Mouse (Mus musculus): ENCODE data around the gene Zfp708. TPM values are rescaled to one million over a fixed set of nuclear protein-coding genes. Genes with fewer than 3 reads are reported as not detected.

Zfp708 gene
- polyA plus RNA-seq, 1 experiment from 2014 or later: 0.88 TPM

GRCm38 (mm10) chr13:67090154-67090553 lies 7.6 kb downstream of the Zfp708 start:
- no peaks in the 10 kb centered on the region for H3K36me3 ChIP-seq (replicated peaks)
- ATAC-seq (ENCODE audit: insufficient read depth): no peak
- no peak overlapping the region for H3K9ac ChIP-seq
- H3K4me1 ChIP-seq (replicated peaks): no peaks in the 10 kb centered on the region
- H3K27ac ChIP-seq (replicated peaks): no peak overlapping the region
- 28% methylated on average over 1 of the region's 1 CpGs for whole genome bisulfite sequencing (ENCODE audit: insufficient replicate concordance)
- no peaks in the 10 kb centered on the region for H3K27me3 ChIP-seq
- H3K4me2 ChIP-seq: no peak overlapping the region
- no peaks in the 10 kb centered on the region for H3K9me3 ChIP-seq (replicated peaks)
- no peak overlapping the region for H3K4me3 ChIP-seq (replicated peaks)

DNA sequence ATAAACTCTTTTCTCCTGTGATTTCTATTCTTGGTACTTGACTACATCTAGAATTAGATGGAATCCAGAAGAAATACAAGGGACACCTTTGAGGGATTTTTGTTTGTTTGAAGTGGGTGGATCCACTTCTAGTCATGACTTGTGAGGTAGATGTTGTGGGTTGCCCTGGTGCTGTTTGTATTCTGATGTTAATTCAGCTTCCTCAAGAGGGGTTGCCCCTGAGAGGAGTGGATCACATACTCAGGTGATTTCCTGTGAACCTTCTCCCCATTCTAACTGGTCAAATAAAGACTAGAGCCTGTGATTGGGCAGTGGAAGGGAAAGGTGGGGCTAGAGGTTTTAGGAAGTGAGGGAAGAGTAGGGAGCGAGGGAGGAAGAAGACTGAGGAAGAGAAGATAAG lies 15.8 kb downstream of the Zfp708 start:
- peak overlapping the region; percentile 80 for H3K4me2 ChIP-seq
- no peak for ATAC-seq (ENCODE audit: insufficient read depth)
- no peaks in the 10 kb centered on the region for H3K36me3 ChIP-seq (replicated peaks)
- H3K9me3 ChIP-seq (replicated peaks): no peaks in the 10 kb centered on the region
- H3K4me1 ChIP-seq (replicated peaks): peaks cover 17% of the 10 kb centered on the region
- WGBS (ENCODE audit: insufficient replicate concordance): 37% methylated on average over 1 of the region's 1 CpGs
- no peaks in the 10 kb centered on the region for H3K27me3 ChIP-seq
- peak overlapping the region; percentile 82 for H3K27ac ChIP-seq (replicated peaks)
- no peak overlapping the region for H3K9ac ChIP-seq
- H3K4me3 ChIP-seq (replicated peaks): peak overlapping the region; percentile 66; the same call in 1 of the 2 replicates

DNA sequence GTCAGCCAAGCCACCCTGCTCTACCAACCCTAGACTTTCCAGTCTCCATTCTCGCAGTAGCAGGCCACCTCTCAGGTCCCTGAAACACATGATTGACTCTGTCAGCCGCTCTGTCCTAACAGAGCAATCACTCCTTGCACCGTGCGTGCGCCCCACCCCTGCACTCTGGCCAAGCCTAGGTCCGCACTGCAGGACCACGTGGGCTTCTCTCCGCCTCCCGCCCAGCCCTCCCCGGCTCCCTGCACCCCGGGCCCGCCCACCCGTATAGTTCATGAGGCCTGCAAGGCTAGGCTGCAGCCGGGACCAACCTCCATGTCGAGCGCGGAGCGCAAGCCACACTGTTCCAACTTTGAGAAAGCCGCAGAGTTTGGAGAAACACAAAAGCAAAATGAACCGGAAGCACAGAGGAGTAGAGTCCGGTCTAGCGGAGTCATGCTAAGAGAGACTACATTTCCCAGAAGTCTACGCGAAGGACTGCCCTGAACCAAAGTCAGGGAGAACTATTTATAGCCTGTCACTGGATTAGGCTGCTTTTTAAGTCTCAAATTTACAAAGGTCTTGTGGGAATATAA lies 16.5 kb downstream of the Zfp708 start:
- Histone ChIP-seq H3K4me2 (peak overlapping the region; percentile 80), H3K9me3 (replicated peaks) (no peaks in the 10 kb centered on the region), H3K4me1 (replicated peaks) (peaks cover 17% of the 10 kb centered on the region), H3K9ac (peak overlapping the region; percentile 53), H3K27me3 (no peaks in the 10 kb centered on the region), H3K4me3 (replicated peaks) (peak overlapping the region; percentile 66), H3K27ac (replicated peaks) (peak overlapping the region; percentile 82), H3K36me3 (replicated peaks) (no peaks in the 10 kb centered on the region)
- ATAC-seq (ENCODE audit: insufficient read depth): peak; percentile 100
- under 1% methylated on average over 24 of the region's 24 CpGs for WGBS (ENCODE audit: insufficient replicate concordance)

- Histone ChIP-seq H3K4me3 (replicated peaks) (no peak overlapping the region), H3K4me2 (no peak overlapping the region), H3K27ac (replicated peaks) (no peak overlapping the region), H3K36me3 (replicated peaks) (peaks cover 17% of the 10 kb centered on the region), H3K9ac (no peak overlapping the region), H3K9me3 (replicated peaks) (no peaks in the 10 kb centered on the region), H3K27me3 (no peaks in the 10 kb centered on the region), H3K4me1 (replicated peaks) (peaks cover 16% of the 10 kb centered on the region)
- 84% methylated on average over 2 of the region's 2 CpGs for WGBS (ENCODE audit: insufficient replicate concordance)
- no peak for ATAC-seq (ENCODE audit: insufficient read depth)
These were observed 20.5 kb downstream of the Zfp708 start for GRCm38 (mm10) chr13:67077244-67077643.

- WGBS (ENCODE audit: insufficient replicate concordance): 71% methylated on average over 2 of the region's 2 CpGs
- Histone ChIP-seq H3K27me3 (no peaks in the 10 kb centered on the region), H3K4me2 (no peak overlapping the region), H3K9me3 (replicated peaks) (0 out of 2 replicates have a peak, but pooled peaks cover 2% of the 10 kb centered on the region), H3K4me3 (replicated peaks) (no peak overlapping the region), H3K4me1 (replicated peaks) (no peaks in the 10 kb centered on the region), H3K27ac (replicated peaks) (no peak overlapping the region), H3K36me3 (replicated peaks) (peaks cover 30% of the 10 kb centered on the region), H3K9ac (no peak overlapping the region)
- no peak for ATAC-seq (ENCODE audit: insufficient read depth)
These were observed 25.0 kb downstream of the Zfp708 start for GRCm38 (mm10) chr13:67072786-67073185.

GRCm38 (mm10) chr13:67065386-67065785 lies 32.4 kb downstream of the Zfp708 start:
- Histone ChIP-seq H3K4me1 (replicated peaks) (peaks cover 10% of the 10 kb centered on the region), H3K27me3 (no peaks in the 10 kb centered on the region), H3K4me2 (no peak overlapping the region), H3K9me3 (replicated peaks) (no peaks in the 10 kb centered on the region), H3K36me3 (replicated peaks) (peaks cover 4% of the 10 kb centered on the region), H3K9ac (no peak overlapping the region), H3K4me3 (replicated peaks) (no peak overlapping the region), H3K27ac (replicated peaks) (no peak overlapping the region)
- WGBS (ENCODE audit: insufficient replicate concordance): 75% methylated on average over 8 of the region's 8 CpGs
- ATAC-seq (ENCODE audit: insufficient read depth): no peak

GRCm38 (mm10) chr13:67062427-67062826 lies 35.3 kb downstream of the Zfp708 start:
- 54% methylated on average over 7 of the region's 7 CpGs for WGBS (ENCODE audit: insufficient replicate concordance)
- H3K4me2 ChIP-seq: no peak overlapping the region
- no peak for ATAC-seq (ENCODE audit: insufficient read depth)
- H3K4me3 ChIP-seq (replicated peaks): no peak overlapping the region
- H3K36me3 ChIP-seq (replicated peaks): no peaks in the 10 kb centered on the region
- H3K27ac ChIP-seq (replicated peaks): no peak overlapping the region
- no peaks in the 10 kb centered on the region for H3K9me3 ChIP-seq (replicated peaks)
- H3K9ac ChIP-seq: no peak overlapping the region
- peaks cover 15% of the 10 kb centered on the region for H3K4me1 ChIP-seq (replicated peaks)
- no peaks in the 10 kb centered on the region for H3K27me3 ChIP-seq

- H3K27me3 ChIP-seq: no peaks in the 10 kb centered on the region
- peaks cover 15% of the 10 kb centered on the region for H3K4me1 ChIP-seq (replicated peaks)
- peak within 1 kb of the TSS; percentile 95 for H3K27ac ChIP-seq (replicated peaks)
- 0% methylated on average over 27 of the region's 27 CpGs for WGBS (ENCODE audit: insufficient replicate concordance)
- H3K4me2 ChIP-seq: peak within 1 kb of the TSS; percentile 83
- peak within 1 kb of the TSS; percentile 73 for H3K9ac ChIP-seq
- no peaks in the 10 kb centered on the region for H3K36me3 ChIP-seq (replicated peaks)
- H3K9me3 ChIP-seq (replicated peaks): no peaks in the 10 kb centered on the region
- peak within 1 kb of the TSS; percentile 84 for H3K4me3 ChIP-seq (replicated peaks)
- ATAC-seq (ENCODE audit: insufficient read depth): peak; percentile 100
These were observed 36.9 kb downstream of the Zfp708 start, which contains the start of gene Zfp712 for GRCm38 (mm10) chr13:67060786-67061358. Gene Zfp712, minus strand, starts transcription at chr13:67061170.

DNA sequence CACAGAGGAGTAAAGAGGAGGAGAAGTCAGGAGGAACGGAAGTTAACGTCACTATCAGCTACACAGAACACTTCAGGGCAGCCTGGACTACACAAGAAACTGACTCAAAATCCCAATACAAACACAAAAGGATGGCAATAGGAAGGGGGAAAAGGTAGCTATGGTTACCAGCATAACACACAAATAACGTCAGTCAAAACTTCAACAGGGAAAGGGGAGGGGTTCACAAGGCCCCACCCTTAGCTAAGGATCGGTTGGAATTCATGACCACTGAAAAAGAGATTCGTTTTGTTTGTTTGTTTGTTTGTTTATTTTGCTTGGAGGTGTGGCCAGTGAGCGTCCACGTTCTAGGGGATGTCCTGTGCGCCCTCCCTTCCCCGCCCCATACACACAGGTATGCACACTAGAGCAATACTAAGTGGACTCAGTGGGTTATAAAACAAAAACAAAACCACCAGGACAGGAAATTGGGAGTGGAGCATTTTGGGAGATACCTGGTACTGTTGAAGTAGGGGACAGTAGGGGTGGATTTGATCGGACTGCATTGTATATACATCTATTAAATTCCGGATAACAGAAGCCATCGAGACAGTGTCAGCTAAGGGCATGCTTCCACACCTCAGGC lies 37.5 kb downstream of the Zfp708 start:
- peak overlapping the region; percentile 95 for H3K27ac ChIP-seq (replicated peaks)
- no peaks in the 10 kb centered on the region for H3K27me3 ChIP-seq
- H3K4me1 ChIP-seq (replicated peaks): peaks cover 15% of the 10 kb centered on the region
- peak; percentile 43 for ATAC-seq (ENCODE audit: insufficient read depth)
- WGBS (ENCODE audit: insufficient replicate concordance): 4% methylated on average over 12 of the region's 12 CpGs
- peak overlapping the region; percentile 83 for H3K4me2 ChIP-seq
- H3K9me3 ChIP-seq (replicated peaks): no peaks in the 10 kb centered on the region
- H3K9ac ChIP-seq: peak overlapping the region; percentile 73
- H3K4me3 ChIP-seq (replicated peaks): peak overlapping the region; percentile 84
- H3K36me3 ChIP-seq (replicated peaks): no peaks in the 10 kb centered on the region

Data from liver, embryonic 15.5 days (tissue).